Mouse (Mus musculus) v-Abl transformed pro-B cells (cell line): ENCODE measurements around the gene Fbxl18.

ENCODE experiments used
- in situ Hi-C, 2 experiments: fragments of 400-800 bp; cut with MboI; formaldehyde crosslinking; loops; one replicate each; pipeline ENCODE4 v1.15.1; 2025; ENCODE audit not compliant: unreplicated experiment in 2 of 2

Fbxl18 gene

GRCm38 (mm10) chr5:142894918-142895613 lies at the start of gene Fbxl18:
Gene Fbxl18, minus strand, starts transcription at chr5:142895421.
- in situ Hi-C loops = no loop called here

GRCm38 (mm10) chr5:142940393-142940792 lies 45.2 kb upstream of the Fbxl18 start:
- in situ Hi-C loops = loop anchor here in 1 of 2 experiments (10.0 kb wide), 1 partner anchor 376 kb away; no protein-coding TSS in a partner anchor

- in situ Hi-C loops = loop anchor here (5.0 kb wide), 3 partner anchors 124 to 364 kb away; no protein-coding TSS in a partner anchor
These were observed 42.9 kb upstream of the Fbxl18 start for GRCm38 (mm10) chr5:142937956-142938727.

GRCm38 (mm10) chr5:142936336-142936719 lies 41.1 kb upstream of the Fbxl18 start:
- in situ Hi-C loops = loop anchor here (5.0 kb wide), 3 partner anchors 126 to 366 kb away; no protein-coding TSS in a partner anchor

GRCm38 (mm10) chr5:142935642-142936335 lies 40.6 kb upstream of the Fbxl18 start:
- in situ Hi-C loops = loop anchor here (5.0 kb wide), 3 partner anchors 127 to 367 kb away; no protein-coding TSS in a partner anchor

GRCm38 (mm10) chr5:142932731-142933130 lies 37.5 kb upstream of the Fbxl18 start:
- in situ Hi-C loops = loop anchor here (5.0 kb wide), 1 partner anchor 45 kb away; no protein-coding TSS in a partner anchor

- in situ Hi-C loops = loop anchor here (5.0 kb wide), 1 partner anchor 45 kb away; no protein-coding TSS in a partner anchor
These were observed 37.0 kb upstream of the Fbxl18 start for GRCm38 (mm10) chr5:142932084-142932685.

- in situ Hi-C loops = loop anchor here (5.0 kb wide), 1 partner anchor 44 kb away; no protein-coding TSS in a partner anchor
These were observed 36.1 kb upstream of the Fbxl18 start for GRCm38 (mm10) chr5:142931241-142931745.

- in situ Hi-C loops = no loop called here
These were observed 34.2 kb upstream of the Fbxl18 start for GRCm38 (mm10) chr5:142929400-142929752.

GRCm38 (mm10) chr5:142928749-142929399 lies 33.7 kb upstream of the Fbxl18 start:
- in situ Hi-C loops = no loop called here

- in situ Hi-C loops = no loop called here
These were observed 32.2 kb upstream of the Fbxl18 start for GRCm38 (mm10) chr5:142927341-142927930.

- in situ Hi-C loops = no loop called here
These were observed 31.7 kb upstream of the Fbxl18 start for GRCm38 (mm10) chr5:142926940-142927228.

- in situ Hi-C loops = no loop called here
These were observed 31.2 kb upstream of the Fbxl18 start for GRCm38 (mm10) chr5:142926204-142926939.

GRCm38 (mm10) chr5:142924336-142924959 lies 29.2 kb upstream of the Fbxl18 start:
- in situ Hi-C loops = loop anchor here in 1 of 2 experiments (25.0 kb wide), 1 partner anchor 1263 kb away; the partner anchor contains the start of gene Bhlha15

GRCm38 (mm10) chr5:142923781-142924180 lies 28.6 kb upstream of the Fbxl18 start:
- in situ Hi-C loops = loop anchor here in 1 of 2 experiments (25.0 kb wide), 1 partner anchor 1264 kb away; the partner anchor contains the start of gene Bhlha15

GRCm38 (mm10) chr5:142922251-142922650 lies 27.0 kb upstream of the Fbxl18 start:
- in situ Hi-C loops = loop anchor here in 1 of 2 experiments (25.0 kb wide), 1 partner anchor 1265 kb away; the partner anchor contains the start of gene Bhlha15

- in situ Hi-C loops = loop anchor here in 1 of 2 experiments (25.0 kb wide), 1 partner anchor 1266 kb away; the partner anchor contains the start of gene Bhlha15
These were observed 25.8 kb upstream of the Fbxl18 start for GRCm38 (mm10) chr5:142921074-142921459.
